Mouse (Mus musculus) thymus, adult 2 months (tissue): ENCODE data around the gene Dusp6.

ENCODE experiments used
- CTCF ChIP-seq: fragments of 200-500 bp; IDR thresholded peaks from 2 replicates; pipeline ENCODE4 v1.5.1; 2012; ENCODE audit warnings: mild to moderate bottlenecking, control low read depth, low read length, moderate library complexity, borderline replicate concordance; ENCODE audit not compliant: control insufficient read depth, poor library complexity, insufficient read depth; ENCODE audit errors: extremely low read depth
- POLR2A ChIP-seq: fragments of 200-500 bp; IDR thresholded peaks from 2 replicates; pipeline ENCODE4 v1.6.1; 2012; ENCODE audit warnings: mild to moderate bottlenecking, low read length, control low read depth, moderate library complexity; ENCODE audit not compliant: control insufficient read depth, poor library complexity, insufficient read depth; ENCODE audit errors: extremely low read depth

DNA sequence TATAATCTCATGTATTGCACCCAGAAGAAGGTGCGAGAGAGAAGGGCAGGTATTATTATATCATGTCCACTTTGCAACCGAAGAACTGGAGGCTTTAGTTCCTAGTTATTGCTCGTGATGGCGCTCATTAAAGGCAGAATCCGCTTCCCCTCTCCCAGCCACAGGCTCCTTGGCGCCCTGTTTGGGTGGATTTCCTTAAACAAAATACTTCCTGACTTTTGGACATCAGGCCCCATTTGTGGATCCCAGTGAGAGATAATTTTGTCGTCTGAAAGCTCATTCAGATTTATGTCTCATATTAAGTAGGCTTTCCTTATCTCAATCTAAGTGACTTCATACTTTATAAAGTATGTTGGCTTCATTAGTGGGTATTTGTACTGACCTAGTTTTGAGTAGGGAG lies 23.2 kb downstream of the Dusp6 start:
- TF ChIP-seq CTCF (no peak), POLR2A (no peak)
